Mouse (Mus musculus) naive thymus-derived CD4-positive, alpha-beta T cell, adult 5 months (primary cell): ENCODE results near the gene Nek1. TPM values are rescaled to one million over a fixed set of nuclear protein-coding genes. Genes with fewer than 3 reads are reported as not detected.

ENCODE experiments used
- polyA plus RNA-seq: library from polyadenylated mRNA; unstranded; fragments of 100-300 nt; shearing (Covaris generic); gene quantifications from one replicate; pipeline ENCODE4 v1.2.1, GENCODE M21; 2017

Gene Nek1
- polyA plus RNA-seq = 12.2 TPM

GRCm38 (mm10) chr8:60992910-60993638, at the start of gene Nek1:
TSS of gene Nek1 (plus strand) at chr8:60993195.

GRCm38 (mm10) chr8:60982701-60983687, 10.0 kb upstream of the Nek1 start, which contains the start of gene Clcn3:
TSS of gene Clcn3 (minus strand) at chr8:60983300.

Other genes starting within 250 kb of the Nek1 start
- gene Hpf1, start 102.8 kb upstream of the Nek1 start, polyA plus RNA-seq = 65.2 TPM
- gene Clcn3, start 9.9 kb upstream of the Nek1 start, polyA plus RNA-seq = 35.5 TPM
- gene Sh3rf1, start 230.7 kb downstream of the Nek1 start, polyA plus RNA-seq = 2.6 TPM